Mouse (Mus musculus) cortical plate, adult 2 months (tissue): Measurements from ENCODE around the gene Sgip1.

Experiments
- CTCF ChIP-seq: fragments of 200-500 bp; IDR thresholded peaks from 2 replicates; pipeline ENCODE4 v1.5.1; 2011; ENCODE audit warnings: mild to moderate bottlenecking, control low read depth, low read length; ENCODE audit not compliant: insufficient read depth; ENCODE audit errors: extremely low read depth
- POLR2A ChIP-seq: fragments of 200-500 bp; IDR thresholded peaks from 2 replicates; pipeline ENCODE4 v1.6.1; 2011; ENCODE audit warnings: mild to moderate bottlenecking, low read length, control low read depth; ENCODE audit not compliant: insufficient read depth; ENCODE audit errors: extremely low read depth

- no peak for TF ChIP-seq CTCF
- TF ChIP-seq POLR2A: no peak
Observed at GRCm38 (mm10) chr4:102769936-102770335, 28.8 kb downstream of the Sgip1 start.
